Mouse (Mus musculus): ENCODE results near the gene Olfr223. TPM values are rescaled to one million over a fixed set of nuclear protein-coding genes. Genes with fewer than 3 reads are reported as not detected.

Olfr223 gene
- total and polyA plus RNA-seq, 2 experiments from 2014 or later: not detected

GRCm38 (mm10) chr11:59635251-59635795 is 42.2 kb upstream of the Olfr223 start:
- no peak overlapping the region for H3K4me3 ChIP-seq (ENCODE audit: low read depth, low read length)
- H3K9ac ChIP-seq: no peak overlapping the region
- no peaks in the 10 kb centered on the region for H3K4me1 ChIP-seq (ENCODE audit: insufficient read depth)
- no peaks in the 10 kb centered on the region for H3K9me3 ChIP-seq (ENCODE audit: low read length)
- H3K36me3 ChIP-seq (ENCODE audit: insufficient read depth): no peaks in the 10 kb centered on the region
- DNase-seq (no peak), ATAC-seq (no peak)
- H3K4me2 ChIP-seq (ENCODE audit: low read depth): no peak overlapping the region
- H3K27ac ChIP-seq (ENCODE audit: low read depth, low read length): no peak overlapping the region
- 86% methylated on average over 9 of the region's 9 CpGs for WGBS
- H3K27me3 ChIP-seq (ENCODE audit: insufficient read depth, low read length): no peaks in the 10 kb centered on the region
- TF ChIP-seq CTCF (IDR thresholded peaks at IDR 0.05; ENCODE audit: low read depth): no peak

- DNase-seq (no peak), ATAC-seq (no peak)
- Histone ChIP-seq H3K36me3 (ENCODE audit: insufficient read depth) (no peaks in the 10 kb centered on the region), H3K27ac (ENCODE audit: low read depth, low read length) (no peak overlapping the region), H3K9ac (no peak overlapping the region), H3K27me3 (ENCODE audit: insufficient read depth, low read length) (no peaks in the 10 kb centered on the region), H3K4me3 (ENCODE audit: low read depth, low read length) (no peak overlapping the region), H3K4me2 (ENCODE audit: low read depth) (no peak overlapping the region), H3K9me3 (ENCODE audit: low read length) (no peaks in the 10 kb centered on the region), H3K4me1 (ENCODE audit: insufficient read depth) (no peaks in the 10 kb centered on the region)
- TF ChIP-seq CTCF (IDR thresholded peaks at IDR 0.05; ENCODE audit: low read depth): no peak
- WGBS: 87% methylated on average over 7 of the region's 7 CpGs
These were observed 41.0 kb upstream of the Olfr223 start for GRCm38 (mm10) chr11:59634001-59634660.

DNA sequence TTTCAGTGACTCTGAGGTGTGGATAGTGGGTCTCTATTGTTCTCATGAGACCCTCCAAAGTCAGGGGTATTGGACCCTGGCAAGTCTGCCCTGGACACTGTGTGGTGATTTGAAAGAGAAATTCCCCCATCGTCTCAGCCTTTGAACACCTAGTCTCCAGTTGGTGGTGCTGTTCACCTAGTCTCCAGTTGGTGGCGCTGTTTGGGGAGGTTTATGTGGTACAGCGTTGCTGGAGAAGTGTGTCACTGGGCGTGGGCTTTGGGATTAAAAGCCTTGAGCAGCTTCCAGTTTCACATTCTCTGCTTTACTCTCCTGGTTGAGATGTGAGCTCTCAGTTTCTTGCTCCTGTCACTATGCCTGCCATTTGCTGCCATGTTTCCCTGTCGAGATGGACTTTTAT is 39.9 kb upstream of the Olfr223 start:
- Histone ChIP-seq H3K27ac (ENCODE audit: low read depth, low read length) (no peak overlapping the region), H3K9ac (no peak overlapping the region), H3K4me3 (ENCODE audit: low read depth, low read length) (no peak overlapping the region), H3K36me3 (ENCODE audit: insufficient read depth) (no peaks in the 10 kb centered on the region), H3K27me3 (ENCODE audit: insufficient read depth, low read length) (no peaks in the 10 kb centered on the region), H3K4me1 (ENCODE audit: insufficient read depth) (no peaks in the 10 kb centered on the region), H3K4me2 (ENCODE audit: low read depth) (no peak overlapping the region), H3K9me3 (ENCODE audit: low read length) (no peaks in the 10 kb centered on the region)
- peak; percentile 78 for TF ChIP-seq CTCF (IDR thresholded peaks at IDR 0.05; ENCODE audit: low read depth)
- WGBS: 22% methylated on average over 5 of the region's 5 CpGs
- no peak for ATAC-seq
- peak; percentile 40 for DNase-seq

GRCm38 (mm10) chr11:59631980-59632379 is 38.9 kb upstream of the Olfr223 start:
- no peak overlapping the region for H3K27ac ChIP-seq (ENCODE audit: low read depth, low read length)
- no peak overlapping the region for H3K9ac ChIP-seq
- no peaks in the 10 kb centered on the region for H3K4me1 ChIP-seq (ENCODE audit: insufficient read depth)
- 81% methylated on average over 4 of the region's 4 CpGs for WGBS
- no peaks in the 10 kb centered on the region for H3K9me3 ChIP-seq (ENCODE audit: low read length)
- no peak for TF ChIP-seq CTCF (IDR thresholded peaks at IDR 0.05; ENCODE audit: low read depth)
- H3K36me3 ChIP-seq (ENCODE audit: insufficient read depth): no peaks in the 10 kb centered on the region
- no peak overlapping the region for H3K4me2 ChIP-seq (ENCODE audit: low read depth)
- no peak for DNase-seq
- no peaks in the 10 kb centered on the region for H3K27me3 ChIP-seq (ENCODE audit: insufficient read depth, low read length)
- no peak for ATAC-seq
- no peak overlapping the region for H3K4me3 ChIP-seq (ENCODE audit: low read depth, low read length)

GRCm38 (mm10) chr11:59629871-59630270 is 36.8 kb upstream of the Olfr223 start:
- 52% methylated on average over 5 of the region's 5 CpGs for WGBS
- H3K4me2 ChIP-seq (ENCODE audit: low read depth): no peak overlapping the region
- H3K36me3 ChIP-seq (ENCODE audit: insufficient read depth): no peaks in the 10 kb centered on the region
- H3K27ac ChIP-seq (ENCODE audit: low read depth, low read length): no peak overlapping the region
- 0 out of 2 replicates have a peak, but pooled peaks have one; percentile 27 for ATAC-seq
- no peak overlapping the region for H3K4me3 ChIP-seq (ENCODE audit: low read depth, low read length)
- H3K27me3 ChIP-seq (ENCODE audit: insufficient read depth, low read length): no peaks in the 10 kb centered on the region
- no peak for DNase-seq
- H3K9me3 ChIP-seq (ENCODE audit: low read length): no peaks in the 10 kb centered on the region
- H3K4me1 ChIP-seq (ENCODE audit: insufficient read depth): no peaks in the 10 kb centered on the region
- TF ChIP-seq CTCF (IDR thresholded peaks at IDR 0.05; ENCODE audit: low read depth): no peak
- H3K9ac ChIP-seq: no peak overlapping the region

- Histone ChIP-seq H3K4me1 (ENCODE audit: insufficient read depth) (no peaks in the 10 kb centered on the region), H3K4me2 (ENCODE audit: low read depth) (no peak overlapping the region), H3K9ac (no peak overlapping the region), H3K27ac (ENCODE audit: low read depth, low read length) (no peak overlapping the region), H3K36me3 (ENCODE audit: insufficient read depth) (no peaks in the 10 kb centered on the region), H3K27me3 (ENCODE audit: insufficient read depth, low read length) (no peaks in the 10 kb centered on the region), H3K4me3 (ENCODE audit: low read depth, low read length) (no peak overlapping the region), H3K9me3 (ENCODE audit: low read length) (no peaks in the 10 kb centered on the region)
- DNase-seq: no peak
- WGBS: 81% methylated on average over 5 of the region's 5 CpGs
- no peak for ATAC-seq
- TF ChIP-seq CTCF (IDR thresholded peaks at IDR 0.05; ENCODE audit: low read depth): no peak
These were observed 35.1 kb upstream of the Olfr223 start for GRCm38 (mm10) chr11:59628177-59628576.

- no peaks in the 10 kb centered on the region for H3K4me1 ChIP-seq (ENCODE audit: insufficient read depth)
- no peak for DNase-seq
- H3K4me2 ChIP-seq (ENCODE audit: low read depth): no peak overlapping the region
- H3K9ac ChIP-seq: no peak overlapping the region
- no peak for TF ChIP-seq CTCF (IDR thresholded peaks at IDR 0.05; ENCODE audit: low read depth)
- H3K9me3 ChIP-seq (ENCODE audit: low read length): no peaks in the 10 kb centered on the region
- no peak for ATAC-seq
- no peaks in the 10 kb centered on the region for H3K36me3 ChIP-seq (ENCODE audit: insufficient read depth)
- H3K27ac ChIP-seq (ENCODE audit: low read depth, low read length): no peak overlapping the region
- H3K4me3 ChIP-seq (ENCODE audit: low read depth, low read length): no peak overlapping the region
- WGBS: 64% methylated on average over 7 of the region's 7 CpGs
- no peaks in the 10 kb centered on the region for H3K27me3 ChIP-seq (ENCODE audit: insufficient read depth, low read length)
These were observed 33.1 kb upstream of the Olfr223 start for GRCm38 (mm10) chr11:59626192-59626591.
